Mouse (Mus musculus): ENCODE results near the gene Msrb3.

Msrb3 gene

GRCm38 (mm10) chr10:120810832-120811571 lies 87.9 kb downstream of the Msrb3 start:
- no peak for DNase-seq (ENCODE audit: low spot score in 2 of 2)

GRCm38 (mm10) chr10:120810053-120810696 lies 88.7 kb downstream of the Msrb3 start:
- DNase-seq (ENCODE audit: low spot score in 2 of 2) = no peak

- no peak for DNase-seq (ENCODE audit: low spot score in 2 of 2)
Observed at GRCm38 (mm10) chr10:120808167-120808566, 90.7 kb downstream of the Msrb3 start.

- DNase-seq (ENCODE audit: low spot score in 2 of 2) = no peak
Observed at GRCm38 (mm10) chr10:120801127-120801526, 97.8 kb downstream of the Msrb3 start.

- DNase-seq (ENCODE audit: low spot score in 2 of 2) = no peak
Observed at GRCm38 (mm10) chr10:120799479-120799878, 99.4 kb downstream of the Msrb3 start.

GRCm38 (mm10) chr10:120796749-120797148 lies 102.2 kb downstream of the Msrb3 start:
- no peak for DNase-seq (ENCODE audit: low spot score in 2 of 2)

GRCm38 (mm10) chr10:120794391-120794817 lies 104.5 kb downstream of the Msrb3 start:
- no peak for DNase-seq (ENCODE audit: low spot score in 2 of 2)

- DNase-seq (ENCODE audit: low spot score in 2 of 2) = no peak
Observed at GRCm38 (mm10) chr10:120792191-120792765, 106.6 kb downstream of the Msrb3 start.

GRCm38 (mm10) chr10:120791438-120791837 lies 107.5 kb downstream of the Msrb3 start:
- no peak for DNase-seq (ENCODE audit: low spot score in 2 of 2)

- no peak for DNase-seq (ENCODE audit: low spot score in 2 of 2)
Observed at GRCm38 (mm10) chr10:120787202-120787601, 111.7 kb downstream of the Msrb3 start.

- no peak for DNase-seq (ENCODE audit: low spot score in 2 of 2)
Observed at GRCm38 (mm10) chr10:120784516-120784915, 114.4 kb downstream of the Msrb3 start.

- DNase-seq (ENCODE audit: low spot score in 2 of 2) = no peak
Observed at GRCm38 (mm10) chr10:120783393-120783792, 115.5 kb downstream of the Msrb3 start.

- DNase-seq (ENCODE audit: low spot score in 2 of 2) = no peak
Observed at GRCm38 (mm10) chr10:120777499-120777898, 121.4 kb downstream of the Msrb3 start.

- DNase-seq (ENCODE audit: low spot score in 2 of 2) = no peak
Observed at GRCm38 (mm10) chr10:120775361-120775760, 123.5 kb downstream of the Msrb3 start.

- DNase-seq (ENCODE audit: low spot score in 2 of 2) = no peak
Observed at GRCm38 (mm10) chr10:120767418-120767817, 131.5 kb downstream of the Msrb3 start.

- no peak for DNase-seq (ENCODE audit: low spot score in 2 of 2)
Observed at GRCm38 (mm10) chr10:120765398-120765797, 133.5 kb downstream of the Msrb3 start.

- no peak for DNase-seq (ENCODE audit: low spot score in 2 of 2)
Observed at GRCm38 (mm10) chr10:120763656-120764466, 135.0 kb downstream of the Msrb3 start.

- DNase-seq (ENCODE audit: low spot score in 2 of 2) = no peak
Observed at GRCm38 (mm10) chr10:120762958-120763357, 135.9 kb downstream of the Msrb3 start.

- DNase-seq (ENCODE audit: low spot score in 2 of 2) = no peak
Observed at GRCm38 (mm10) chr10:120760679-120761078, 138.2 kb downstream of the Msrb3 start.

- no peak for DNase-seq (ENCODE audit: low spot score in 2 of 2)
Observed at GRCm38 (mm10) chr10:120759883-120760282, 139.0 kb downstream of the Msrb3 start.

- DNase-seq (ENCODE audit: low spot score in 2 of 2) = no peak
Observed at GRCm38 (mm10) chr10:120752454-120752853, 146.4 kb downstream of the Msrb3 start.

- DNase-seq (ENCODE audit: low spot score in 2 of 2) = no peak
Observed at GRCm38 (mm10) chr10:120751821-120752261, 147.1 kb downstream of the Msrb3 start.
